Comparison of ENCODE assay signal across 35 mouse cellular contexts in the genomic region with DNA sequence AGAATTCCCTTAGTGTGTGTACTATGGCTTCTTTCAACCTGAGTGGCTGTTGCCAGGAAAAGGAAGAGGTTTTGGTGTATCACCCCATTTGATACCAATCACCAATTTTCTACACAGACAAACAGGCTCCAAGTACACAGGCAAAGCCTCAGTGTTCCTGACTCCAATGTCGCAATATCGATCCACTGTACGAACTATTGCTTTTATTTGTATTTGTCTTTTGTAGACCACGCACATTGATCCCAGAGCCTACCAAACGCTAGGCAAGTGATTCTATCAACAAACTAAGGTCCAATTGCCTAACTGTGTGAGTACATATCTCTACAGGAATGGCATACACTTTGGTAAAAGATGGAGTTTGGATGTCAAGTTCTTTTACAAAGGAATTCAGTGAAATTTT.
"Had no signal": no experiment of that assay in that cellular context is flagged by ENCODE, and none has a peak within 500 bp of the region (broad histone marks: within the 10 kb centered on the region; RNA-seq: fewer than 3 reads in every experiment).

No protein-coding gene starts in this region.

- H3K4me2 ChIP-seq: heart, embryonic 11.5 days; heart, embryonic 12.5 days; heart, embryonic 13.5 days; heart, embryonic 15.5 days; hindbrain, embryonic 12.5 days; hindbrain, embryonic 13.5 days; hindbrain, embryonic 14.5 days; hindbrain, embryonic 15.5 days; intestine, embryonic 15.5 days; kidney, embryonic 15.5 days had no signal

- H3K4me1 ChIP-seq: heart, embryonic 10.5 days; heart, embryonic 12.5 days; heart, embryonic 13.5 days; heart, embryonic 15.5 days; hindbrain, embryonic 10.5 days; hindbrain, embryonic 12.5 days; hindbrain, embryonic 13.5 days; hindbrain, embryonic 15.5 days; intestine, embryonic 15.5 days; kidney, embryonic 15.5 days had no signal

- H3K9ac ChIP-seq: heart, embryonic 12.5 days; heart, embryonic 13.5 days; heart, embryonic 15.5 days; hindbrain, embryonic 12.5 days; hindbrain, embryonic 13.5 days; hindbrain, embryonic 14.5 days; hindbrain, embryonic 15.5 days; intestine, embryonic 15.5 days; kidney, embryonic 15.5 days had no signal

- DNase-seq: heart, postnatal 10 days; heart, postnatal 14 days; heart, postnatal 36 days; heart, postnatal 4 days; kidney, adult 11 months; kidney, adult 18-20 months; kidney, adult 2 months; kidney, adult 8-10 months; kidney, adult 9 months; kidney, postnatal 10 days; kidney, postnatal 14 days; kidney, postnatal 25 days; kidney, postnatal 36 days; kidney, postnatal 4 days; layer of hippocampus, adult 9-11 months; layer of hippocampus, postnatal 36 days had no signal

- H3K27me3 ChIP-seq: heart, embryonic 12.5 days; heart, embryonic 13.5 days; heart, embryonic 15.5 days; hindbrain, embryonic 12.5 days; hindbrain, embryonic 13.5 days; hindbrain, embryonic 15.5 days; intestine, embryonic 15.5 days; kidney, embryonic 15.5 days had no signal

- H3K27ac ChIP-seq: heart, embryonic 10.5 days; heart, embryonic 13.5 days; heart, embryonic 15.5 days; hindbrain, embryonic 10.5 days; hindbrain, embryonic 12.5 days; hindbrain, embryonic 13.5 days; hindbrain, embryonic 14.5 days; hindbrain, embryonic 15.5 days; hindbrain, postnatal 0 days; intestine, embryonic 15.5 days; kidney, embryonic 15.5 days; kidney, postnatal 0 days; layer of hippocampus, adult 2 months had no signal

- ATAC-seq: hindbrain, embryonic 16.5 days; hindbrain, postnatal 0 days; inflammation-experienced regulatory T-cells, adult 6 months; intestine, embryonic 15.5 days; intestine, embryonic 16.5 days; intestine, postnatal 0 days had no signal

- H3K9me3 ChIP-seq: heart, embryonic 10.5 days; heart, embryonic 12.5 days; heart, embryonic 13.5 days; heart, embryonic 15.5 days; hindbrain, embryonic 10.5 days; hindbrain, embryonic 12.5 days; hindbrain, embryonic 13.5 days; hindbrain, embryonic 15.5 days; intestine, embryonic 15.5 days; kidney, embryonic 15.5 days had no signal

- H3K36me3 ChIP-seq: heart, embryonic 10.5 days; heart, embryonic 12.5 days; heart, embryonic 13.5 days; heart, embryonic 15.5 days; hindbrain, embryonic 10.5 days; hindbrain, embryonic 12.5 days; hindbrain, embryonic 13.5 days; hindbrain, embryonic 15.5 days; intestine, embryonic 15.5 days; kidney, embryonic 15.5 days had no signal

- H3K4me3 ChIP-seq: heart, embryonic 10.5 days; heart, embryonic 12.5 days; heart, embryonic 13.5 days; heart, embryonic 15.5 days; hindbrain, embryonic 10.5 days; hindbrain, embryonic 12.5 days; hindbrain, embryonic 13.5 days; hindbrain, embryonic 15.5 days; intestine, embryonic 15.5 days; kidney, embryonic 15.5 days; layer of hippocampus, adult 2 months had no signal
